Mouse (Mus musculus) midbrain, embryonic 15.5 days (tissue): Measurements from ENCODE around the gene Scp2d1. TPM values are rescaled to one million over a fixed set of nuclear protein-coding genes. Genes with fewer than 3 reads are reported as not detected.

Source experiments
- ATAC-seq: fragments of 200-750 bp; cut with Nextera tagmentation; replicated peaks from 2 replicates; pipeline ENCODE4 v1.8.0; 2017; ENCODE audit warnings: moderate TSS enrichment
- H3K27ac ChIP-seq: fragments of 300-500 bp; sonication (generic); 2 replicates; pipeline ENCODE4 v1.5.1; 2015; ENCODE audit warnings: mild to moderate bottlenecking, inconsistent platforms
- H3K27me3 ChIP-seq: fragments of 300-500 bp; sonication (generic); replicated peaks from 2 replicates; pipeline ENCODE4 v1.6.1; 2015; ENCODE audit warnings: inconsistent platforms
- H3K36me3 ChIP-seq: fragments of 300-500 bp; sonication (generic); replicated peaks from 2 replicates; pipeline ENCODE4 v1.6.1; 2015; ENCODE audit warnings: inconsistent platforms
- H3K4me1 ChIP-seq: fragments of 300-500 bp; sonication (generic); 2 replicates; pipeline ENCODE4 v1.6.1; 2015; ENCODE audit warnings: inconsistent platforms
- H3K4me2 ChIP-seq: fragments of 300-500 bp; sonication (generic); 2 replicates; pipeline ENCODE4 v1.6.1; 2015; ENCODE audit warnings: inconsistent platforms, mild to moderate bottlenecking, moderate library complexity
- H3K4me3 ChIP-seq: fragments of 300-500 bp; sonication (generic); 2 replicates; pipeline ENCODE4 v1.5.1; 2015; ENCODE audit warnings: mild to moderate bottlenecking, inconsistent platforms
- H3K9ac ChIP-seq: fragments of 300-500 bp; sonication (generic); 2 replicates; pipeline ENCODE4 v1.6.1; 2015; ENCODE audit warnings: mild to moderate bottlenecking, inconsistent platforms
- H3K9me3 ChIP-seq: fragments of 300-500 bp; sonication (generic); 2 replicates; pipeline ENCODE4 v1.6.1; 2016; ENCODE audit warnings: inconsistent platforms
- WGBS: fragments of 180-500 bp; shearing (Covaris S2); methylation state at CpG from one replicate; pipeline ENCODE4 v1.1.7; 2015; ENCODE audit warnings: mixed read lengths; 5-methylcytosine and 5-hydroxymethylcytosine counted together
- polyA plus RNA-seq: library from polyadenylated mRNA; unstranded; fragments of >200 nt; fragmentation: Nextera tagmentation; extraction: Ambion mirVana; gene quantifications from 2 replicates; pipeline ENCODE4 v1.2.1, GENCODE M21; 2015

Gene Scp2d1
- polyA plus RNA-seq, 1 experiment from 2014 or later: not detected

- ATAC-seq: no peak
These were observed 5.1 kb downstream of the Scp2d1 start for GRCm38 (mm10) chr2:144828457-144828985.

GRCm38 (mm10) chr2:144836667-144837311 is 13.3 kb downstream of the Scp2d1 start:
- Histone ChIP-seq H3K36me3 (no peaks in the 10 kb centered on the region), H3K27ac (no peak overlapping the region), H3K9ac (no peak overlapping the region), H3K4me2 (no peak overlapping the region), H3K4me3 (no peak overlapping the region), H3K27me3 (no peaks in the 10 kb centered on the region), H3K4me1 (no peaks in the 10 kb centered on the region), H3K9me3 (no peaks in the 10 kb centered on the region)
- 94% methylated on average over 5 of the region's 5 CpGs for WGBS
- no peak for ATAC-seq

More at GRCm38 (mm10) chr2:144828457-144828985, 5.1 kb downstream of the Scp2d1 start:
- Histone ChIP-seq H3K4me2 (no peak overlapping the region), H3K27ac (no peak overlapping the region), H3K9ac (no peak overlapping the region), H3K9me3 (no peaks in the 10 kb centered on the region), H3K36me3 (no peaks in the 10 kb centered on the region), H3K4me1 (no peaks in the 10 kb centered on the region), H3K4me3 (no peak overlapping the region), H3K27me3 (no peaks in the 10 kb centered on the region)
- 63% methylated on average over 8 of the region's 8 CpGs for WGBS

- ATAC-seq: no peak
- no peak overlapping the region for H3K4me3 ChIP-seq
- H3K36me3 ChIP-seq: no peaks in the 10 kb centered on the region
- H3K27me3 ChIP-seq: no peaks in the 10 kb centered on the region
- no peak overlapping the region for H3K4me2 ChIP-seq
- no peak overlapping the region for H3K27ac ChIP-seq
- no peaks in the 10 kb centered on the region for H3K9me3 ChIP-seq
- H3K9ac ChIP-seq: no peak overlapping the region
- H3K4me1 ChIP-seq: no peaks in the 10 kb centered on the region
- WGBS: 84% methylated on average over 3 of the region's 3 CpGs
These were observed 13.8 kb downstream of the Scp2d1 start for GRCm38 (mm10) chr2:144837312-144837679.

- Histone ChIP-seq H3K4me1 (no peaks in the 10 kb centered on the region), H3K4me3 (no peak overlapping the region), H3K27ac (no peak overlapping the region), H3K36me3 (no peaks in the 10 kb centered on the region), H3K27me3 (no peaks in the 10 kb centered on the region), H3K9me3 (no peaks in the 10 kb centered on the region), H3K4me2 (no peak overlapping the region), H3K9ac (no peak overlapping the region)
- ATAC-seq: no peak
- WGBS: 86% methylated on average over 2 of the region's 2 CpGs
These were observed 45.4 kb downstream of the Scp2d1 start for GRCm38 (mm10) chr2:144868827-144869226.

Other genes with a start within 250 kb of the Scp2d1 start
- gene Smim26, start 229.6 kb upstream of the Scp2d1 start, polyA plus RNA-seq: 53.0 and 53.2 TPM in 2 replicates
- 141 and 148 TPM in 2 replicates for gene Dtd1, start 223.8 kb upstream of the Scp2d1 start, polyA plus RNA-seq